Mouse (Mus musculus) thymus, postnatal 4 days (tissue): Measurements from ENCODE around the gene Gm10309.
"Not testable (repeated sequence)": the region's sequence is repeated elsewhere in the genome, so short reads cannot be mapped to it uniquely, and the experiment has no call there.

Experiments used
- DNase-seq: peaks from one replicate; pipeline ENCODE4 v3.0.0; 2021

The Gm10309 gene

DNA sequence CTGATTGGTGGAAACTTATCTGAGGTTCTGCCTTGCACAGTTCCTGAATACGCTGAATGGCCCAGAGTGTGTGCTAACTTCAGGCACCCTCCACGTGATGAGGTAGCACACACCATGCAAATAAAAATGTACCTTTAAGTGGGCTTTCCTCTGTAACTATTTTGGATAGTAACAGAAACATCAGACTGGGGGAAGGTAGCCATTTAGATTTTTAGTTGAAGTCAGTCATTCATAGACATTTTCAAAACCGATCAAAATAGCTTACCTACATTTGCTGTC lies 3.1 kb upstream of the Gm10309 start:
- no peak for DNase-seq

DNA sequence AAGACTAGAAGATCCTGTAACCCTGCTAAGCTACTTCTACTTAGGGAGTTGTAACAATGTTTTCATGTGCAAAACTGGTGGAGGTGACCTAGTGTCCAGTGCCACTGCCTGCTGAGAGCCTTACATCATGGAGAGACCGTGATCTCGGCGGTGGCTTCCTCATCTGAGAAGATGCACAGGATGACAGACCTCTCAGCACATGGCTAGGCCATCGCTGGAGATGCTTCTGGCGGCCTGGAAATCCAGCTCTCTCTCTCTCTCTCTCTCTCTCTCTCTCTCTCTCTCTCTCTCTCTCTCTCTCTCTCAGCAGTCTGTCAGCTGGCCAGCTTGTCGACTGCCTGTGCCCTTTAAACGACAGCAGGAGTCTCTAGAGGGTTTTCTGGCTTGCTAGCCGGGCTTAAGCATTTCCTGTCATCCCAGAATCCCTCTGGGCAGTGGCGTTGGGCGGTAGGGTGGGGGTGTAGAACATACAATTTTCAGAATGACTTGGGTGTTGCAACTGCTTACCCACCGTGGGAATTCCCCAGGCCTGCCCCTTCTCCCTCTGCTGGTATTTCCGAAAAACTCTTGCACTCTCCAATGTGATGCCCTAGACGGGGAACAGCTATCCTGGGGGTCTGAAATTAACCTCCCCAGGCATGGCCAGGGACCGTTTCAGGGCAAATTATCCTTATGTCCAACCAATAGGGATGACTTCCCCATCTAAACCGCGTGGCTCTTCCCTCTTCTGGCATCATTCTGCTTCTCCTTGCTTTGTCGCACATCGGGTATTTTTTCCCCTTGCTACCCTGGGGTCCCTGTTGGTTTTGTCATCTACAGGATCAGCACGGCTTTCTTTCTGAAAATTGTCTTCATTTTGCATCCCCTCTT lies 2.5 kb upstream of the Gm10309 start:
- DNase-seq = no peak

DNA sequence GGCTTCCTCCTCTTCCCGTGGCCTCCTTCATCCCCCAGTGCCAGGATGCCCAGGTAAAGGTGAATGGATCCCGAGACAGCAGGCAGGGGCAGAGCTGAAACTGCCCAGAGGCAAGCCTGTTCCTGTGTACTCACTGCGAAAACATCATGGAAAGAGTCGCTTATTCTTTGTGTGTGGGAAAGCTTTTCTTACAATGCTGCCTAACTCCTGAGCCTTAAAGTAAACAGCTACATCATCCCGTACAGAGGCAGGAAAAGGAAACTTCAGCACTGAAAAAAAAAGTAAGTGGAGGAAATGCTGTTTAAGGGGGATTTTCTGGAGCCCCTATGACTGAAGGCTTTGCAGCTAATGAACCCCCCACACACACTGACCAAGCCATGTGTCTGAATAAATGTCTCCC lies 1.8 kb upstream of the Gm10309 start:
- no peak for DNase-seq

DNA sequence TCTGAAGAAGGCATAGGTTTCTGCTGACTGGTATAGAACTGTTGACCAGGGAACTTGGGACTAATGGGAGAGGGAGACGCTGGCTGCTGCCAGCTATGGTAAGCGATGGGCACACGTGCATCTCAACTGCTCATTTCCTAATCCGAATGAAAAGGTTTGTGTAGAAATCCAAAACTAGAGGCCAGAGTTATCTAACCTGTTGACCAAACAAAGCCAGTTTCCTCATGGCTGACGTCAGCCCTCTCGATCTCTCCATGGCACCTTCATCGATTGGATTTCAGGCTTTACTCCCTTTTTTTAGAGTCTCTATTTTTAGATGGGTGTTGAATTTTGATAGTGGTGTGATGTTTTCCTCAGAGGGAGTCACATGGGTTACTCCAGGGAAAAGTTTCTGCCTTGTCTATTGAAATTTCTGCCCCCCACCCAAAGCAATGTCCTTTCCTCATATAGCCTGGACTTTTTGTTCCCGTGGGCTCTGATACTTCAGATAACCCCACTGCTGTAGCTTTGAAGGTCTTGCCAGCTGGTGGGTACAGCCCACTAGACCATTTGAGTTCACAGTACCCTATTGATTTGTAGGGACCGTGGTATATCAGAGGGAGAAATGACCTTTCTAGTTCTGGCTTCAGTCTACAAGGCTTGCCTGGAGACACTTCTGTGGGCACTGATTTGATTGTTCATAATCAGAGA lies 1.7 kb downstream of the Gm10309 start:
- DNase-seq = no peak

DNA sequence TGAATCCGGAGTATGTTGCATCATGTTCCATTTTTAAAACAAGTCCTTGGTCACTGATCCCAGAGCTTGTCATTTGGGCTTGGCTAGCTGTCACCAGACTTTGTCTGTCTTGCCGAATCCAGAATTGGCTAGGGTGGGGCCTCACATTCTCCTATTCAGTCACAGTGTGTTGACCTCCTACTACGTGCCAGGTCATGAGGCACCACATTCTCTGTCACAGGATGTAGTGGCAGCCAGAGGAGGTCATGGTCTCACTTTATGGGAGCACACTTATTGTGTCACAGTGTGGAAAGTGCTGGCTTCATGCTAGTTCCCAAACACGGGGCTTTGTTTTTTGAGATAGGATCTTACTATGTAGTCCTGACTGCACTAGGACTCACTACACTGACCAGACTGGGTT lies 3.6 kb downstream of the Gm10309 start:
- no peak for DNase-seq

DNA sequence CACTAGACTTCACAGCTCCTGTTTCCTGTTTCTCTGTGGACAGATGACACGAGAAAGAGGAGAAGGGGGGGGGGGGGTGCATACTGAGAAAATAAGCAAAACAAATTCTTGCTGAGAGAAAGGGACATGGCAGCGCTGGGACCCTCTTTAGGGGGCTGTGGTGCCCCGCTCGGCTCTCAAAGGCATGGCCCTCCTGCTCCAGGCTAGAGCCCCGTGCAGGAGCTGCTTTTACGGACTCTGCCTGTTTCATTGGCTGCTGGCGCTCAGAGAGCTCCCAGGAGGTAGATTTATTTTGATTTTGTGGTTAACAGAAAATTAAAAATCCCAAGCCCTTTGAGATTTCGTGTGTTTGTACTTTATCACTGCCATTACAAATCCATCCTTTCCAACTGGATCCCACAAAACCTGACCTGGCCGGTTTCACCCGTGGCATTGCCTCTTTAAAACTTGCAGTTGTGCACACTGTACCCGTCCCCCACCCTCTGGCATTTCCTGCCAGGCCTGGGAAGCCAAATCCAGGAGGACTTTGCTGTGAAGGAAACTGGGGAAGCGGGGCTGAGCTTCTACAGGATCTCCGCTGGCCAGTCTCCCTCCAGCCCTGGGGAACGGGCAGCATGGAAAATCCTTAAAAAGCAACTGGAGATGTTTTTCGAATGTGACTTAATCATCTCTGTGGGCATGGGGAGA lies 5.5 kb downstream of the Gm10309 start:
- no peak for DNase-seq

DNA sequence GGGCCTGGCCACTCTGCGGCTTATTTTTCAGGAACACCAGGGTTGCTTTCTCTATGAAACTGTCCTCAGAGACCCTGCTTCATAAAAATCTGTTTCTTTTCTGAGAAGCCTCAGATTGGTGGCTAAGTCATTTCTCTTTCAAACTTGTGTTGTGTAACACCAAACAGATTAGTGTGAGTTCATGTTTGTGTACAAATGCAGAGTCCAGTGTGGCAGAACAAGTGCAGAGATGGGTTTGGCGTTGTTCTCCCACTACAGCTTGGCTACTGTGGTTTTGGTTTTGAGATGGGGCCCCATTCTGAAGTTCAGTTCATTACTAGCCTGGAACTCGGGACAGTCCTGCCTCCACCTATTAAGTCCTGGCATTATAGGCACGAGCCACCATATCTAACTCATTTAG lies 7.7 kb downstream of the Gm10309 start:
- no peak for DNase-seq

DNA sequence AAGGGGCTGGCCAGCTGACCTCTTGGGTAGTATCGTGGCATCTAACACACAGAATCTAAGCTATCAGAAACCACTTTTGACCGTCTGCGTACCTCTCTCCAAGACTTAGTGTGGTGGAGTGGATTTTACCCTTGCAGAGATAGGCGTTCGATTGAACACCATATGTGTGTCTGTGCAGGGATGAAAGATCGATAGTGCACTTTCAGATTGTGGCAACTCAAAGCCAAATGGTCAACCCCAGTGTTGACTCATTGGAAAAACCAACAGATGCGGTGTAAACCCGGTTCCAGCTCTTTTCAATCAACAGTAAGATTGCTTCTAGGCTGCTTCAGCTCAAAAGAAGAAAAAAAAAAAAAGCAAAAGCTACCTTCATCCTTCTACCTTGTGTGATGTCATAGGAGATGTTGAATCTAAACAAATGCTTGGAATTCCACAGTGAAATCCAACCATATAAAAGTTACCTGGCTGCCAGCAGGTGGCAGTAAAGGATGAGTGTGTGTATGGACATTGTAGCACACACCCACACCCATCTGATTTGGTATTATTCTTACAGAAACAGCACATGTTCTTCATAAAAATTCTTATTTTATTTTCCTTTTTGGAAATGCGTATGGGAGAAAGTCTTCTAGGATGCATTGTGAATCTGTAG lies 8.8 kb downstream of the Gm10309 start:
- DNase-seq = peak; percentile 62

DNA sequence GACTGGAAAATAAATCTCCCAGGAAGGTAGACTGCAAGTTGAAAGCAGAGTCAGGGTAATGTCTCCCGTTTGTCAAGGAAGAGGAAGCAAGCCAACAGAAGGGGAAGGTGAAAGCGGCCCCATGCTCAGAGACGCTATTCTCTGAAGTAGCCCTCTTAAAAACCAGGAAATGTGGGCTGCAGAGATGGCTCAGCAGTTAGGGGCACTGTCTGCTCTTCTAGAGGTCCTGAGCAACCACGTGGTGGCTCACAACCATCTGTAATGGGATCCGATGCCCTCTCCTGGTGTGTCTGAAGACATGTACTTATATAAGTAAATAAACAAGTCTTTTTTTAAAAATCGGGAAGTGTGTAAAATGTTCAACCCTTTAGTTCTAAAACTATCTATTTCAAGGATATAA lies 10.1 kb downstream of the Gm10309 start:
- DNase-seq = no peak

DNA sequence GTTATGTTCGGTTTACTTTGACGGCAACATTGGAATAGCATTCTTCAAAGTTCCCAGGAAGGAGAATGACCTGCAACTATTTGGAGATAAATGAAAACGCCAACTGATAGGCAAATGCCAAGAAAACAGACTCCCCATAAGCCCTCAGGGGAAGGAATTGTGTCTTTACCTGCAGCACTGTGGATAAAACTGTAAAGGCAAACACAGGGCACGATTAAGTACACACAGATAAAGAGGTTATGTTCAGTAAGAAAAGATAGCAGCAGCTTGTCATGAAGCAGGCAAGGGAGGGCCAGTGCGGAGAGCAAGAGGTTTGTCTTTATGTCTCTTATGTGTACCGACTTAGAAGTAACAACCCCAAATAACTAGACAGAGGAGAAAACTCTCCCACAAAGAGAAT lies 10.5 kb downstream of the Gm10309 start:
- DNase-seq = no peak

DNA sequence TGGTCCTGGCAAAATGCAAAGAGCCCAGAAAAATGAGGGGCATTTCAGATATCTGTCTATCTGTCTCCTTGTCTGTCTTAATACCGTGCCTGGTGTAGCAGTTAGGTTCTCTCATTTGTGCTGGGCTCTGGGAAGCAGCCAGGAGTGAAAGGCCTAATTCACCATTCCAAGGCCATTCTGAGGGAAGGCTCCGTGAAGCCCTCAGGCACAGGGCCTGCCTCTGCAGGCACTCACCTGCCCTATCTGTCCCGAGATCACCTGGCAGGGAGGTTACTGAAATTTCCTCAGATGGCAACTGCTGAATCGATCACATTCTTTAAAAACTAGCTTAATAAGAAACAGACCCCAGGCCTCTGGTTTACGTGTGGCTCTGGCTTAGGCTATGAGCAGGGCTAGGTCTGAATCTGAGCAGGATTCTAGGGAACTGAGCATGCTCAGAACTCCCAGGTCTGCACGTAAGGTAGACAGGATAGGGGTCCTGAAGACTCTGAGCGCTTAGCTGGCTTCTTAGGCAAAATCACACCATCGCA lies 11.1 kb downstream of the Gm10309 start:
- no peak for DNase-seq

DNA sequence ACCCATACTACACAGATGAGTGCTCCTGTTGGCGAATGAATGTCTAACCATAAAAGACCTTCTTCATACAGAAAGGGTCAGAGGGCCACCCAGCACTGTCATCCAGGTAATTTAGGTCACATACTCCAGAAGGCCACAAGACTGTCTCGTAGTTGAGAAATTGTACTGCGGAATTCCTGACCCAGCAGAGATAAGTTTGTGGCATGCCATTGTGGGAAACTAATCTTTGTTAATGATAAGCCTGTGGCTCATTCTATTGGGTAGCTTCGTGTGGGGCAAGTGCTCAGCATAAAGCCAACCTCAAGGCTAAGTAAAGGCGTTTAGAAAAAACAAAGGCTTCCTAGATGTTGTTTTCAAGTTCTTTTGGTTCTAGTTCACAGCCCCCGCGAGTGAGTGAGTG lies 12.7 kb downstream of the Gm10309 start:
- no peak for DNase-seq

DNA sequence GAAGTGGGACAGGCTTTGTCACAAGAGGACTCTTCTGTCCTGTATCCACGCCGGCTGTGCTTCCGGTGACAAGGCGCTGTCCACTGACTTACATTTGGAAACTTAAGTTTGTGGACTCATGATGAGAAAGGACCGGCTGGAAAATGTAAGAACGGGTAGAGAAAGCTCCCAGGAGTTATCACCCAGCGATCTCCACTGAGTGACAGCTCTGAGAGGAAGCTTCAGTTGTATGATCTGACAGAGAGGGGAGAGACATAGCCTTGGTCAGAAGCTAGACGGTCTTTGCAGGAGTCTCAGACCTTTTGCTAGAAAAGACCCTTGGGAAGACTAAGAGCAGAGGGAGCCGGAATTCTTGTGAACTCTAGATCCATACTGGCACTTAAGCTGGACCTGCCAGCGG lies 15.2 kb downstream of the Gm10309 start:
- no peak for DNase-seq

DNA sequence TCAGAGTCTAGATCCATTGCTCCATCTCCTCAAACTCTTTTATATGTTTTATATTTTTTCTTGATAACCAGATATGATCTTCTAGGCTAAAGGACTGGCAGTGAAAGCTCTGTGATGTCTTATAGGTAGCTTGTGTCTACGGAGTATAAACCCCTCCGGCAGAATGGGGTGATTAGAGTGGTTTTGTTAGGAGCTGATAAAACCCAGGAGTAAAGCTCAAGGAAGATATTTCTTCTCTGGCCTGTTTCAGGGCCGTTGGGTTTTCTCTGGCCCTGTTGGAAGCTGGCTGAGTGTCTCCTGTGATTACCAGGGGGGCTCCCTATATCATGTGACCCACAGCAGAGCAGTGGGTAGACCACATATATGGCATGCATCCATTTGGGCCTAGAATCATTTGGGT lies 17.6 kb downstream of the Gm10309 start:
- DNase-seq = no peak

DNA sequence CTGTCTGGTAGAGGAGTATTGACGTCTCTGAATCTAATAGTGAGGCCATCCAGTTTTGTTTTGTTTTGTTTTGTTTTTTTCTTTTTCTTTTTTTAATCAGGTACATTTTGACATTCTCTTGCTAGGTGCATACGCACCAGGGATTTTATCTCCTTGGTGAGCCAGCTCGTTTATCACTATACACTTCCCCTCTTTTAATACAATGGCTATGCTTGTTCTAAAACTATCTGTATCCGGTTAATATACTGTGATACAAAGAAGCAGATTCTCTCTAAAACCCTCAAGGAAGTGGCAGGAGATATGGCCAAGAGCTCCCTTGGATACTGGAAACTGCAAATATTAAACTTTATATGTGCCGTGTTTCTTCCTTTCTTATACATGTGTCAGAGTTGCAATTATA lies 18.4 kb downstream of the Gm10309 start:
- no peak for DNase-seq

DNA sequence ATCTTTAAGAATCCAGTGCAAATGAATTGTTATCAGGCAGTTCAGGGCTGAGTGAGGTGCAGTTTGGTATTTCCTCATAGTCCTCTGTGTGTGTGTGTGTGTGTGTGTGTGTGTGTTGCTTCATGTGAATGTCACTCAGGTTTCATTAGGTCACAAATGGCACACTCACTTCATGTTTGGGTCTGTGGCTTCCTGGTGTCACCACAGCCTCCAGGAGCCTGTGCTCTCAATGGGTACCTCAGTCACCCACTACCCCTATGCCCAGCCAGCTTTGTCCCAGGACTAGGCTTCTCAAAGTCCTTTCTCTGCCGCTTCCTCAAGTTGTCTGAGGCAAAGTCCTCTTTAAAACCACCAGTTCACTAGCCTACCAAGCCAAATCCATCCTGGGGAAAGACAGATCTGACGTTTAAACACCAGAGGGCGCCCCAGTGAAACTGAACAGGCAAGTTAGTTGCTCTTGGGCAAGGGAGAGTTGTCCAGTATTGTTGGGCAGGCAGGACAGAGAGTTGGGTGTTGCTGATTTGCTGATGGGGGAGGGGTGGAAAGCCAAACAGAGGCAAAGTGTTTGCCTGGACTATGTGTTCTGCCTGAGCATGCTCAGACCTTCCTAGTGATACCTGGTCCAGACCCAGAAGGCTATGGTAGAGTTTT lies 20.8 kb downstream of the Gm10309 start:
- DNase-seq = peak; percentile 80

DNA sequence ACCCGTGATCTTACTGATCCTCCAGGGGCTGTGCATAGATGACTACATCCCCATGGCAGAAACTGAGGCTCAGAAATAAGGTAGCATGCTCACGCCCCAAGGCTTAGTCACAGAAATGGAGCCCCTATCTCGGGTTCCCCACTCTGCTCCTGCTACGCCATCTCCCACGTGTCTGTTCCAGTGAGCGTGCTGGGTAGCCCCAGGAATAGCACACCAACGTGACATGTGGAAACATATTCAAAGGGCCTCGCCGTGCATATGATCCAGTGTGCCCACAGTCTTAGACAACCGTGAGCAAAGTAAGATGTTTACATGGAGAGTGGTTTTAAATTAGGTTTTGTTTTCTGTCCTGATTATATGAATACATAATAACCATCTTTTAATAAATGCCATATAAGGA lies 22.4 kb downstream of the Gm10309 start:
- no peak for DNase-seq

DNA sequence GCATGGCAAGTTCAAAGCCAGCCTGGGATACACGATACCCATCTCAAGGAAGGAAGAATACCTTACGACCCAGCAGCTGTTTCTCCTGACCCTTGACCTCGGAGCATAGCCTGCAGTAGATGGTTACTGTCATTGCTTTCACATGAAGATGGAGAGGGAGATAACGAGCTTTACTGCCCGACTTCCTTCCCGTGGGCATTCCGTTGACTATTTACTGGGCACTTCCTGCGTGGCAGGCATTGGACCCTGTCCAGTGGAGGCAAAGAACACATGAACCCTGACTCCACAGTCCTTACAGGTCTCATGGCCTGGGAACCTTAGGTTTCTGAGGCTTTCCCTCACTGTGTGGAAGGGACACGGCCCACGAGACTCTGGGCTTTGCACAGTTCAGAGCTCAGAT lies 25.6 kb downstream of the Gm10309 start:
- no peak for DNase-seq

DNA sequence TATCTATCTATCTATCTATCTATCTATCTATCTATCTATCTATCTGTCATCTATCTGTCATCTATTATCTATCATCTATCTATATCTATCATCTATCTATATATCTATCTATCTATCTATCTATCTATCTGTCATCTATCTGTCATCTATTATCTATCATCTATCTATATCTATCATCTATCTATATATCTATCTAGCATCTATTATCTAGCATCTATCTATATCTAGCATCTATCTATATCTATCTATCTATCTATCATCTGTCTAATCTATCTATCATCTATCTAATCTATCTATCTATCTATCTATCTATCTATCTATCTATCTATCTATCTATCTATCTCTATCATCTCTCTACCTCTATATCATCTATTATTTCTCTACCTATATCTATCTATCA lies 27.6 kb downstream of the Gm10309 start:
- not testable (repeated sequence) for DNase-seq

DNA sequence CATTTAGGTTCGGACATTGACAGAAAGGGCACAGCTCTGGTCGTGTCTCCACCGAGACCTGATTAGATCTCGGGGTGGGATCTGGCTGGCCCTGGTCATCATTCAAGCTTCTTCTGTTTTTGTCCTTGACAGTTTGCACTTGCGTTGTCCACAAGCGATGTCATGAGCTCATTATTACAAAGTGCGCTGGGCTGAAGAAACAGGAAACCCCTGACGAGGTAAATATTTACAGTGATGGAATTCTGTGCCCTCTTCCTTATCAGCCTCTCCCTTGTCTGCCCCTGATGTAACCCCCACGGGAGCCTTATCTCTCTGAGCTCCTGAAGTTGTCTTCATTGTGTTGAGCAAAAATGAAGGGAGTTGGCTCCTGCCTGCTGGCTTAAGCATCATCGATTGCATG lies 28.4 kb downstream of the Gm10309 start:
- DNase-seq = no peak

DNA sequence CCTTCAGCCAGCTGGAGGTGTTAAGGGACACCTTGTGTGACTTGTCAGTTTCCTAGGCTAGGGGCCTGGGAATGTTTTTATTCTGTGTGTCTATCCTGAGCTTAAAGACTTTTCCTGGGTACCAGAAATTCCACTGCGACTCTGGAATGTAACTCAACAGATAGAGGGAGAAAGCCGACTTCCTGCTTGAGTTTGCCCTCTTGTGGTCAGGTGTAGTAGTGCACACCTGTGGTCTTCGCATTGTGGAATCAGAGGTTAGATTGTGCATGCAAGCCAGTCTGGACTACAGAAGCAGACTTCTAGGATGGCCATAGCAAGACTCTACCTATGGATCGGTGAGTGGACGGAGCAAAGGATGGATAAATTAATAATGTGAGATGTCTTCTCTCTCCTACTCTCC lies 33.3 kb downstream of the Gm10309 start:
- DNase-seq = peak; percentile 76

DNA sequence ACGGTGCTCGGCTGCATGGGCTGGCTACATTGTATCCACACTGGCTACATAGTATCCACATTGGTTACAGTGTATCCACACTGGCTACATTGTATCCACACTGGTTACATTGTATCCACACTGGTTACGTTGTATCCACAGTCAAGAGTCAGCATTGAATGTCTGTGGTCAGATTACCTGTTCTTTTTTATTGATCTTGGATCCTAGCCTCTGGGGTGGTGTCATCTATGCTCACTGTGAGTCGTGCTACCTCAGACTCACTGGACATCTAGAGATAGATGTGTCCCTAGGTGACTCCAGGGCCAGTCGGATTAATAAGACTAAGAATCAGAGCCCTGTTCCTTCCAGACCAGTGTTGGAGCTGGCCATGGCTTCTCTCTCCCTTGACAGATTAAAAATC lies 34.9 kb downstream of the Gm10309 start:
- DNase-seq = no peak

DNA sequence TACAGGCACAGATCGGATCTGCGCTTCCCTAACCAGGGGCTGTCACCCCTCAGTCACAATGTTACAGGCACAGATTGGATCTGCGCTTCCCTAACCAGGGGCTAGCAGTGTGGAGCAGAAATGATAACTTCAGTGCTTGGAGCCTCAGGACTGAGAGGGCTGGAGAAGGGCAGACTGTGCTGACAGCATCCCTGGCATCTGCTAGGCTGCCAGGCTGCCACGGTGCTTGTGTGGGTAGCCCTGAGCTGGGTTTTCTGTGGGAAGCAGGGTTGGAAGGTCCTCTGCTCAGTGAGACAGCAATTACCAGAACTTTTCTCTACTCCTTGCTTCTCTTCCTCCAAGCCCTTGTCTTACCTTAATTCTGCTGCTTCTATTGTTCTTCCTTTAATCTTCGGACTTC lies 37.1 kb downstream of the Gm10309 start:
- no peak for DNase-seq
